Mouse (Mus musculus) layer of hippocampus, adult 2 months (tissue): ENCODE measurements around the gene Oxtr. TPM values are rescaled to one million over a fixed set of nuclear protein-coding genes. Genes with fewer than 3 reads are reported as not detected.
A peak's percentile ranks its signal among the peaks of the same experiment; 100 is the strongest.

Experiments used
- DNase-seq, 2 experiments: peaks; one replicate each; pipeline ENCODE4 v3.0.0; 2022; ENCODE audit warnings: low spot score in 2 of 2
- H3K27ac ChIP-seq: fragments of 200-600 bp; 2 replicates; pipeline ENCODE4 v1.8.1; 2022
- H3K4me3 ChIP-seq: fragments of 200-600 bp; 2 replicates; pipeline ENCODE4 v1.8.1; 2022; ENCODE audit warnings: mild to moderate bottlenecking
- CTCF ChIP-seq: fragments of 200-600 bp; conservative IDR thresholded peaks from 2 replicates; pipeline ENCODE4 v1.8.1; 2022; ENCODE audit warnings: antibody characterized with exemption, mild to moderate bottlenecking, moderate library complexity
- total RNA-seq, 2 experiments: library from RNA; stranded (reverse); gene quantifications; 2 replicates each; pipeline ENCODE4 v1.2.3; 2021

Gene Oxtr
- total RNA-seq, 2 experiments from 2014 or later, result 5.5 to 6.9 TPM

DNA sequence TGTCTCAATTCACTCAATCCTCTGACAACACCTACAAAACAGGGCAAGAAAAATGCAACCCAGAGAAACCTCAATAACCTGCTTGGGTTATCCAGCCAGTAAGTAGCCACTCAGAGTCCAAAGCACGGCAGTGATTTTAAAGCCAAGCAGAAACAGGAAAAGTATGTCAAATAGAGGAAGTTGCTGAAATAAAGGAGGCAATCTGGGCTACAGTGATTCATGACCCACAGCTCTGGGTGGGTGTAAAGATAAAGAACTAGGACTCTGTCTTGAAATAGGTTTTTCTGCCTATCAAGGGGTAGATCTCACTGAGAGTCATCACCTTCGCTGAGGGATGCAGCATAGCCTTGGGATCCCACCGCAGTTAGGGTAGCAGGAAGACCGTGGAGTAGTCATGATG is 18.1 kb downstream of the Oxtr start:
- H3K4me3 ChIP-seq, result no peak overlapping the region
- no peak for TF ChIP-seq CTCF
- DNase-seq, result no peak
- no peak overlapping the region for H3K27ac ChIP-seq

DNA sequence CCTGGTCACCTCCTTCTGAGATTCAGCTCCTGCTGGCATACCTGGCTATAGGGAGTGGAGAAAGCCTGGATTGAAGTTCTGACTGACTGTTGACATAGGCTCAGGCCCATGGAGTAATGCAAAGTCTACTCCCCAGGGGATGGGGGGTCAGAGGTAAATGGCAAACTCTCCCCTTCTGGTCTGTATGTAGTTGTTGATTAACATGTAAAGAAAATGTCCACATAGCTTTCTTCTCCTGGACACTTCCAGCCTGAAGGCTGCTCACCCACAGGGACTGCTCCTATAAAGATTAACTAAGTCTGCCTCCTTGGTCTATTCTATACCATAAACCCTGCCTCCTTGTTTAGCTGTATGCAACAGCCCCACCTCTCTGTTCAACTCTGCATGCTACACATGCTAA is 23.7 kb downstream of the Oxtr start:
- Histone ChIP-seq H3K4me3 (no peak overlapping the region), H3K27ac (no peak overlapping the region)
- DNase-seq, result no peak
- TF ChIP-seq CTCF, result no peak

DNA sequence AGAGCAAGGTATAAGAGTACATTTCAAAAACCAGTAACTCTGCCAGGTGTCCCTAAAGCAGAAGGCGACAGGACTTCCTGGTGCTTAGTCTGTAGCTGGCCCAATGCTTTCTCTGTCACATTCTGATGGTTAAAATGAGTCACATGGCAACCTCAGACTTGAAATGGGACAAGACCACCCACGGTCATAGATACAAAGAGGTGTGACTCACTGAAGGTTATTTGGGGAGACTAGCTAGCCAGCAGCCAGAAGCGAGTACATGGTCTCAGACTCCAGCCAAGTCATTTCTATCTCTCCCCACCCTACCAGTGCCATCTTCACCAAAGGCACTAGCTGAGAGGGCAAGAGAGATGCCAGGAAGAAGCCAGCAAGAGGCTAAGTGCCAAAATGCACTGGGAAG is 24.3 kb downstream of the Oxtr start:
- TF ChIP-seq CTCF, result no peak
- DNase-seq, result no peak
- no peak overlapping the region for H3K27ac ChIP-seq

DNA sequence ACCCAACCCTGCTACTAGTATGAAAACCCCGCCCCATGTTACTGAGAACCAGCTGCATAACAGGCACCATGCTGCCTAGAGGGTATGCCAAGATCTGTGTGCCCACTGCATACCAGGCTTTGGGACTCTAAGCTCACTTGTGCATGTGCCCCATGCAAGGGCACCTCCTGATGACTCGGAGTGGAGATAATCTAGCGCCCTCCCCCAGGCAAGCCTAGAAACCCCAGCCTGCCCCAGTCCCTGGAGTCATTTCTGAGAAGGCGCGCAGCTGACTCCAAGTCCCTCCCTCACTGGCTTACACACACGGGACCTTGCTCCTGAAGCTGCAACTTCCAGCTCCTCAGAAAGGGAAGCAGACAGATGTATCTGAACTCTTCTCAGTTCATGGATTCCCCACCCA is 26.4 kb downstream of the Oxtr start:
- no peak for TF ChIP-seq CTCF
- Histone ChIP-seq H3K27ac (no peak overlapping the region), H3K4me3 (no peak overlapping the region)
- no peak for DNase-seq

More for the DNA sequence above, 24.3 kb downstream of the Oxtr start:
- H3K4me3 ChIP-seq, result no peak overlapping the region

DNA sequence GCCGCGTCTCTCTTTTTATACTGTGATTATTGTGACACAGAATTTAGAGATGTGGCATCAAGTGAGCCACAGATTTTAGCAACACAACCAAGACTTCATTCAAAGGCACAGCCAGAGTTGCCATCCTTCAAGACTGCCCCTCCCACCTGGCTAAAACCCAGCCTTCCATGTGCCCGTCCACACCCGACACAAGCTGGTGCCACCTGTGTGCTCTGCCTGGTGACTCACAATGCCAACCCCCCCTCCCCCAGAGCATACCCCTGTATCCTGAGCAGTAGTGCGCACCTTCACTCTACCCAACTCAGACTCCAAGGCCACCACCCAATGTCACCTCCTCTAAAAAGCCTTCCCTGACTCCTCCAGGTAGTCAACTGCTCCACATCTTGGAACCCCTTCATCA is 28.3 kb downstream of the Oxtr start:
- no peak for DNase-seq
- Histone ChIP-seq H3K4me3 (no peak overlapping the region), H3K27ac (no peak overlapping the region)
- TF ChIP-seq CTCF, result no peak

DNA sequence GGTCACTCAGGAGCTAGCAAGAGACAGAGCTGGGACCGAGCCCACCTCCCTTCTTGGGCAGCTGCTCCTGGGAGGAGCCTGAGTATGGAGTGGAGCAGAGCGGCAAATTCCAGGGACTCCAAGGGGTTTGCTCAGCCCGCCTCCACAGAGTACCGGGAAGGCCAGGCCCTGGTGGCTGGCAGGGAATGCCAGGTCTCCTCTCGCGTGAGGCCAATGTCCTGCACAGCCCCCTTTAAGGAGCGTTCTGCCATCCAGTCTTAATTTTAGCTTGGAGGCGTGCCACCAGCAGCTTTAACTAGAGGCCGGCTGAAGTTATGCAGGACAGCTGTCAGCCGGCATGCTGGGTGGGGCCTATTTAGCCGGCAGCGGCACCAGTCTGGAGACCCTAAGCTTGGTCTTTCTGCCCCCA is 30.4 kb downstream of the Oxtr start, which contains the start of gene Cav3:
Gene Cav3, plus strand, starts transcription at position 165 of the 409 bp plus-strand sequence.
- TF ChIP-seq CTCF, result no peak
- Histone ChIP-seq H3K4me3 (no peak within 1 kb of the TSS), H3K27ac (no peak within 1 kb of the TSS)
- no peak for DNase-seq

DNA sequence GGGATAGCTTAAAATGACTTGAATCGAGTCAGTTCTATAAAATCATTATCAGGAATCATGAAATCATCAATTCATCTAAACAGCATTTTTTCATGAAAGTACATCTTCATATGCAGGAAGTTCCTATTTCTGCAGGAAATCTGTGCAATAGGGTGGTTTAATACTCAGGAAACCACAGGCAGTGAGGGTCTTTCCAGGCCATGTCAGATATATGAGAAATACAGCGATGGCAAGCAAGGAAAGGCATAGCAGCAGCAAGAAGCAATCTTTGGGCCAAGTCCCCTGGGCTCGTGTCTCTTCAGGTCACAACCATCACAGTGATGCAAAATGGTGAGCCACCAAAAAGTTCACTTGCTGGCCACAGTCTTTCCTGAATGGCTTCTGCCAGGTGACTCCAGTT is 44.1 kb downstream of the Oxtr start:
- no peak overlapping the region for H3K27ac ChIP-seq
- no peak overlapping the region for H3K4me3 ChIP-seq
- no peak for DNase-seq
- TF ChIP-seq CTCF, result no peak

DNA sequence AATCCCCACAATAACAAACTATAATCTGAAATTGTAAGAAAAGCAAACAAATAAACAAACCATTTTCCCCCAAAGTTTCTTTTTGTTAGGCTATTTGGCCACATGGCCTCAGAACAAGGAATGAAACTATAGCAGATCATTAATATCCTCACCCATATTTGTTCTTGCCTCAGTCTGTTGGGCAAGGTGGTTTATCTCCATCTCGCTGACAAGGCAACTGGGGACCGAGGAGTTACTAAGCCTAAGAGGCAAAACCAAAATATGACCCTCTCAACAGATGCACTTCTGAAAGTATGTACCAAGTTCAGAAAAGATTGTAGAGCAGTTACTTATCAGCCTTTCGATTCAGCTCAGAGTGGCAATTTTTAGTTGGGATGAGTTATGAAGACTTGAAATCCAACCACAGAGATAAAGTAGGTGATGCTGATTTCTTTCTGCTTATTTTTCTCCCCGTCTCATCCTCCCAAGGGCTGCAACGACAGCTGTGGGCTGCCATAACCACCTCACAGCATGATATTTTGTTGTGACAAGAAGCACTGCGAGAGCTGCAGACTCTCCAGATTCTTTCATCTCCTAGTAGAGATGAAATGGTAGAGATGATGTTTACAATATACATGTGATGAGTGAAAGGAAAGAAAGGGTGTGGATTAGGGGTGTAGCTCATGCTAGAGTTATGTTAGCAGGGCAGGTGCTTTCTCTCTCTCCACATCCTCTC is 63.6 kb downstream of the Oxtr start:
- DNase-seq, result peak in 1 of 2 experiments; percentile 8
- Histone ChIP-seq H3K27ac (no peak overlapping the region), H3K4me3 (no peak overlapping the region)
- no peak for TF ChIP-seq CTCF

DNA sequence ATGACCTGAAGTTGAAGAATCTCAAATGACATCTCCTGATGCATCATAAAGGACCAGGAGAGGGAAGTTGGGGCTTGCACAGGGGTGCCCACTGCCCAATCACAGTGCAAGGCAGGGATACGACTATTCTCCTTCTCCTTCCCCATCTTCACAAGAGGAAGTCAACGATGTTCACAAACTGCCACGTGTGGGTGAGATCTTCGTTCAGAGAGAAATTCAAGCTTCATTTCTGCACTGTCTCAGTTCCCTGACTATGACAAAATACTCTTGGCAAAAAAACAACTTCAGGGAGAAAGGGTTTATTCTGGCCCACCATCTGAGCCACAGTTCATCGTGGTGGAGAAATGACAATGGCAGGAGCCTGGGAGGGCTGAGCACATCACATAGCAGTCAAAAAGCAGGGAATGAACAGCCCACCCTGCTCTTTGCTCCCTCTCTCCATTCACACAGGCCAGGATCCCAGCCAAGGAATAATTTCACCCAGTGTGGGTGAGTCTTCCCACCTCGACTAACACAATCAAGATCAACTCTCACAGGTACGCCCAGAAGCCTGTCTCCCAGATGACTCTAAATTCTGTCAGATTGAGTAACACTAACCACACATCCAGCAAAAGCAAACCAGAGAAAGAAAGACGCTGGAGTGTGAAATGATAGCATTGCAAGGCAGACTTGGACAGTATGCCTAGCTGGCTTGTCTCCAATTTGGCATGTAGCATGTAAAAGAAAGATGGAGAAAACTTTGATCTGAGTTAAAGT is 65.8 kb downstream of the Oxtr start:
- DNase-seq, result peak in 1 of 2 experiments; percentile 6
- TF ChIP-seq CTCF, result no peak
- no peak overlapping the region for H3K27ac ChIP-seq
- no peak overlapping the region for H3K4me3 ChIP-seq

Other genes starting within 250 kb of the Oxtr start
- gene Lmcd1, start 216.2 kb downstream of the Oxtr start, total RNA-seq, result 1 to 10 TPM; 6.2 to 7.3 TPM
- gene Ssu2, start 101.9 kb downstream of the Oxtr start, total RNA-seq, result under 1 TPM; 0.32 to 0.44 TPM
- under 1 TPM; 0.52 to 0.74 TPM for gene Cav3, start 30.4 kb downstream of the Oxtr start, total RNA-seq
- gene Rad18, start 206.7 kb upstream of the Oxtr start, total RNA-seq, result 1 to 10 TPM; 8.2 to 8.6 TPM